Mouse (Mus musculus) heart, embryonic 13.5 days (tissue): Measurements from ENCODE around the gene Pramef8. TPM values are rescaled to one million over a fixed set of nuclear protein-coding genes. Genes with fewer than 3 reads are reported as not detected.
"Not testable (repeated sequence)": the region's sequence is repeated elsewhere in the genome, so short reads cannot be mapped to it uniquely, and the experiment has no call there.

Experiments
- ATAC-seq: fragments of 200-750 bp; cut with Nextera tagmentation; 2 replicates; pipeline ENCODE4 v1.8.0; 2017; ENCODE audit warnings: moderate TSS enrichment; ENCODE audit not compliant: insufficient number of reproducible peaks, low FRiP score, low TSS enrichment; ENCODE audit errors: extremely low read depth
- H3K27ac ChIP-seq: fragments of 300-500 bp; sonication (generic); replicated peaks from 2 replicates; pipeline ENCODE4 v1.5.1; 2015; ENCODE audit warnings: moderate library complexity, mild to moderate bottlenecking, inconsistent platforms
- H3K27me3 ChIP-seq: fragments of 300-500 bp; sonication (generic); replicated peaks from 2 replicates; pipeline ENCODE4 v1.6.1; 2015; ENCODE audit warnings: mild to moderate bottlenecking, inconsistent platforms
- H3K36me3 ChIP-seq: fragments of 300-500 bp; sonication (generic); 2 replicates; pipeline ENCODE4 v1.6.1; 2015; ENCODE audit warnings: mild to moderate bottlenecking, inconsistent platforms
- H3K4me1 ChIP-seq: fragments of 300-500 bp; sonication (generic); 2 replicates; pipeline ENCODE4 v1.6.1; 2015; ENCODE audit warnings: inconsistent platforms
- H3K4me2 ChIP-seq: fragments of 300-500 bp; sonication (generic); 2 replicates; pipeline ENCODE4 v1.6.1; 2015; ENCODE audit warnings: inconsistent platforms, mild to moderate bottlenecking, moderate library complexity
- H3K4me3 ChIP-seq: fragments of 300-500 bp; sonication (generic); 2 replicates; pipeline ENCODE4 v1.5.1; 2015; ENCODE audit warnings: moderate library complexity, mild to moderate bottlenecking, inconsistent platforms
- H3K9ac ChIP-seq: fragments of 300-500 bp; sonication (generic); 2 replicates; pipeline ENCODE4 v1.6.1; 2015; ENCODE audit warnings: inconsistent platforms, mild to moderate bottlenecking, moderate library complexity
- H3K9me3 ChIP-seq: fragments of 300-500 bp; sonication (generic); 2 replicates; pipeline ENCODE4 v1.6.1; 2016; ENCODE audit warnings: inconsistent platforms
- WGBS: fragments of 180-500 bp; shearing (Covaris S2); methylation state at CpG from one replicate; pipeline ENCODE4 v1.1.7; 2015; ENCODE audit warnings: mixed read lengths; 5-methylcytosine and 5-hydroxymethylcytosine counted together
- polyA plus RNA-seq: library from polyadenylated mRNA; unstranded; fragments of >200 nt; fragmentation: Nextera tagmentation; extraction: Ambion mirVana; gene quantifications from 2 replicates; pipeline ENCODE4 v1.2.1, GENCODE M21; 2015

Gene Pramef8
- polyA plus RNA-seq, 1 experiment from 2014 or later: 11.0 TPM

GRCm38 (mm10) chr4:143413621-143414020, 1.4 kb downstream of the Pramef8 start:
- 95% methylated on average over 1 of the region's 1 CpGs for WGBS
- H3K36me3 ChIP-seq: peaks cover 46% of the 10 kb centered on the region
- H3K4me3 ChIP-seq: no peak overlapping the region
- H3K27me3 ChIP-seq: no peaks in the 10 kb centered on the region
- peak overlapping the region; percentile 68; the same call in 1 of the 2 replicates for H3K4me2 ChIP-seq
- no peak overlapping the region for H3K9ac ChIP-seq
- H3K9me3 ChIP-seq: no peaks in the 10 kb centered on the region
- no peak for ATAC-seq
- H3K4me1 ChIP-seq: peaks cover 9% of the 10 kb centered on the region
- no peak overlapping the region for H3K27ac ChIP-seq

DNA sequence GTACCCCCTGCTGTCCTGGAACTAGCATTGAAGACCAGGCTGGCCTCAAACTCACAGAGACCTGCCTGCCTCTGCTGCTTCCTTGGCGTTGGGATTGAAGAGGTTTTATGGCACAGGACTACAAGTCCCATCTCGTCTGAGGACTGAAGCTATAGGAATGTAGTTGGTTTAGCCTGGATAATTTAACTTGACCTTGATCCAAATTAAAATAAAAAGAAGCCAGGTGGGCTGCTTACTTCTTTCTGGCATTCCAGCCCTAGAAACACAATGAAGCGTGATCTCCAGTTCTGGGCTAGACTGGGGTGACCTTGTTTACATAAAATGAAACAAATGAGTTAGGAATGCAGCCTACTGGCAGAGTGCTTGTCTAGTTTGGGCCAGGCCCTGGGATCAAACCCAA, 1.9 kb downstream of the Pramef8 start:
- no peak overlapping the region for H3K9ac ChIP-seq
- 88% methylated on average over 3 of the region's 3 CpGs for WGBS
- H3K9me3 ChIP-seq: no peaks in the 10 kb centered on the region
- no peak overlapping the region for H3K4me2 ChIP-seq
- no peak overlapping the region for H3K4me3 ChIP-seq
- peaks cover 51% of the 10 kb centered on the region for H3K36me3 ChIP-seq
- ATAC-seq: no peak
- peaks cover 9% of the 10 kb centered on the region for H3K4me1 ChIP-seq
- H3K27me3 ChIP-seq: no peaks in the 10 kb centered on the region
- H3K27ac ChIP-seq: no peak overlapping the region

DNA sequence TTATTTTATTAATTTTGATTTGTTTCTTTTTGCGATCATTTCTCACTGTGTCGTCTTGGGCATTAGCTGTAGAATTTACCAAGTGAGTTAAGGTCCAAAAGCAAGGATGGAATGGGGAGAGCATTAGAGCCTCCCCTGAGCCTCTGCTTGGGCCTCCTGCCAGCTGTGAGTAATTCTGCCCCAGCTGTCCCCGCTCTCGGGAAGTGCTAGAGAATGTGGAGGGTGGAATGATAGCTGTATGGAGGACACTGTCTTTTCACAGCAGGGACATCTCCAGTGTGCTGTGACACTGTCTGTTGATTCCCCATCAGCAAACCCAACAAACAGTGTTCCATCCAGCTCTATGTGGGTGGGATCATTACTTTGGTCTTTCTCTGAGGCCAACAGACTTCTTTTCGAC, 14.5 kb downstream of the Pramef8 start:
- not testable (repeated sequence) for H3K9ac ChIP-seq, H3K36me3 ChIP-seq, ATAC-seq, H3K4me1 ChIP-seq, H3K27ac ChIP-seq, H3K4me2 ChIP-seq, H3K9me3 ChIP-seq, H3K27me3 ChIP-seq, H3K4me3 ChIP-seq
- 60% methylated on average over 5 of the region's 5 CpGs for WGBS

DNA sequence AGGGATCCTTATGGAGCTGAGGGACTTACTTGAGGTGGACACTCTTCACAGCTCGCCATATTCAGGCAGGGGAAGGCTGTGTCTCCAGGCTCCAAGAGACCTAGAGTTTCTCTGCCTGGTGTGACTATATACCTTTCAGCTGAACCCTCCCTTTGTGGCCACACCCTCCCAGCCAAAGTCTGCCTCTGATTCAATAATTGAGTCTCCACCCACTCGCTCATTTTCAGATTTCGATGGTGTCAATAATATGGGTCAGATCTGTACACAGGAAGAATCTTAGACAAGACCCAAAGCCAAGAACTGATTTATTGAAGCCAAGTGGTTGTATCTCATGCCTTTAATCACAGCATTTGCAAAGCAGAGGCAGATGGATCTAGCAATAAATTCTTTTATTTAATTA, 38.0 kb downstream of the Pramef8 start, which contains the start of gene Oog4:
Gene Oog4, minus strand, starts transcription at position 101 of the 400 bp plus-strand sequence.
- Histone ChIP-seq H3K4me2 (no peak within 1 kb of the TSS), H3K4me1 (no peaks in the 10 kb centered on the region), H3K27ac (no peak within 1 kb of the TSS), H3K9me3 (no peaks in the 10 kb centered on the region), H3K4me3 (no peak within 1 kb of the TSS), H3K27me3 (no peaks in the 10 kb centered on the region), H3K9ac (no peak within 1 kb of the TSS), H3K36me3 (no peaks in the 10 kb centered on the region)
- ATAC-seq: no peak
- WGBS: 63% methylated on average over 3 of the region's 3 CpGs

Other genes starting within 250 kb of the Pramef8 start
- gene Prdm2, start 199.4 kb upstream of the Pramef8 start, polyA plus RNA-seq: 7.0 and 7.5 TPM in 2 replicates
- gene Pdpn, start 112.9 kb upstream of the Pramef8 start, polyA plus RNA-seq: 25.4 and 28.0 TPM in 2 replicates
- 0.17 and 0.40 TPM in 2 replicates for gene Lrrc38, start 62.7 kb upstream of the Pramef8 start, polyA plus RNA-seq
- gene Pramel1, start 18.0 kb upstream of the Pramef8 start, polyA plus RNA-seq: not detected in 2 replicates
- not detected in 2 replicates for gene Oog4, start 37.9 kb downstream of the Pramef8 start, polyA plus RNA-seq
- gene Gm13043, start 98.9 kb downstream of the Pramef8 start, polyA plus RNA-seq: not detected in 2 replicates
- not detected in 2 replicates for gene Gm13040, start 123.5 kb downstream of the Pramef8 start, polyA plus RNA-seq
- gene BC080695, start 139.3 kb downstream of the Pramef8 start, polyA plus RNA-seq: not detected in 2 replicates
- gene Gm13057, start 139.3 kb downstream of the Pramef8 start, polyA plus RNA-seq: not detected in 2 replicates
- gene Gm13083, start 202.6 kb downstream of the Pramef8 start, polyA plus RNA-seq: not detected in 2 replicates
- not detected in 2 replicates for gene Gm13088, start 244.8 kb downstream of the Pramef8 start, polyA plus RNA-seq